Mouse (Mus musculus) T-helper 1 cell (primary cell): ENCODE data around the gene Nell2.

Source experiments
- in situ Hi-C: fragments of 300-600 bp; cut with MboI, MseI; formaldehyde crosslinking; loops from one replicate; pipeline ENCODE4 v1.15.1; 2025; ENCODE audit warnings: high pct_unique_total_duplicates

Gene Nell2

DNA sequence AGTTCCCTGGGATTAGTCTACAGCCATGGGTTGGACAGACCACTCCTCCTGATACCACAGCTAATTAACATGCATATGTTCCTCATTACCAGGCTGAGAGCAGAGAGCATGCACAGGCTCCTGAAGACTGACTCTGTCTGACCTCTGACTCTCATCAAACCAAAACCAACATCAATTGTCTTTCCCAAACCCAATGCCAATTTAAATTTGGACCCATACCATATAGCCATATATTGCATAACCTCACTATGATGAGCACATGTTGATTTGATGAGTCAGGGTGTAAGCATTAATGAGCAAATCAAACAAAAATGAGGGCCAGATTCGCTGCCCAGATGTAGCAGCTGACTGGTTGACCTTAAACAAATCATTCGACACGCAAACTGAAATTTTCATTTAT, 51.9 kb downstream of the Nell2 start:
- in situ Hi-C loops, result no loop called here

GRCm38 (mm10) chr15:95473976-95474375, 54.4 kb downstream of the Nell2 start:
- in situ Hi-C loops, result no loop called here

DNA sequence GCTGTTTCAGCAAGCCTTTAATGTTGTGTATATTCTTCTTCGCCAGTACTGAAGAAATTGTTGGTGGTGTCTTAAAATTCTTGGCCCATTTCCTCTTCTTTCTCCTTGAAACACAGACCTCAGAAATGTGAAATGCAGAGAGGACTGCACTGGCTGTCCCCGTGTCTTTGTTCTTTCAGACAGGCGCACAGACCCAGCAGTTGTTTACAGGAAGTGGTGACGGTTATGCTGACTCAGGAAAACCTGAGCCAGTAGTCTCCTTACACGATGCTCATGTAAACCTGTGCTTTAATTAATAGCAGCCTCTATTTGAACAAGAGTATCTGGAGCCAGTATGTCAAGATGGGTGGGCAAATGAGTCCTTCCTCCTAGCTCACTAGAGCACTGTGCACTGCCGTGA, 61.2 kb downstream of the Nell2 start:
- in situ Hi-C loops, result no loop called here

DNA sequence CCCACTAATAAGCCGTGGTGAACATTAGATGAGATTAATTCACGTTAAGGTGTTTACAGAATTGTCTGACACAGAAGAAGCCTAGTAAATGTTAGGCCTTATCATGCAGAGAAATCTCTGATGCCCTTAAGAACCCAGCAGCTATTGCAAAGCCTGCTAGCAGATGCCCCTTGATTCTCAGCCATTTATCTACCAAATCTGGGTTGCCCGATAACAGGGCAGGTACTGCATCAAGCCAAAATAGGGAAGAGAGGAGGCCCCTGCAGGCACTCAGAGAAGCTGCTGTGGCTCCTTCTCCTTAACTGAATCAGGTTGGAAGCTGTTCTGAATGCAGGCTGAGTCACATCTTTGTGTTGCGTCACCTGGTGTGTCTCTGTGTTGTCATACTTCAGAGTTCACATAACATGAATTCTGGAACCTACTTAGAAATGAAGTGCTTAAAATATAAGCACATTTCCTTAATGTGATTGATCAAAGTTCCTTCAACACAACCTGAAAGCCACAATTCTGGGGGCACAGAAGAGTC, 68.3 kb downstream of the Nell2 start:
- in situ Hi-C loops, result no loop called here

GRCm38 (mm10) chr15:95444586-95444985, 83.8 kb downstream of the Nell2 start:
- in situ Hi-C loops, result no loop called here

- in situ Hi-C loops, result no loop called here
Measured at GRCm38 (mm10) chr15:95437740-95438139, 90.6 kb downstream of the Nell2 start.

DNA sequence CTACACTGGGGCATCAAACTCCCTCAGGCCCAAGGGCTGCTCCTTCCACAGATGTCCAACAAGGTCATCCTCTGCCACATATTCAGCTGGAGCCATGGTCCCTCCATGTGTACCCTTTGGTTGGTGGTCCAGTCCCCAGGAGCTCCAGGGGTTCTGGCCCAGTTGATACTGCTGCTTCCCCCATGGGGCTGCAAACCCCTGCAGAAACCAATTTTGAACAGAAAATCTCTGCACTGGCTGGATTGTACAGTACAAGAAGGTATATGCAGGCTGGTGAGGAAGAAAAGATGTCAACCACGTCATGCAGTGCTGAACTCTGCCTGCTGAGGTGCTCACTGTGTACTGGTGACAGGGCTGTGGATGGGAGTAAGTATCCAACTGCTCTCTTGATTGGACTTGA, 92.1 kb downstream of the Nell2 start:
- in situ Hi-C loops, result no loop called here

DNA sequence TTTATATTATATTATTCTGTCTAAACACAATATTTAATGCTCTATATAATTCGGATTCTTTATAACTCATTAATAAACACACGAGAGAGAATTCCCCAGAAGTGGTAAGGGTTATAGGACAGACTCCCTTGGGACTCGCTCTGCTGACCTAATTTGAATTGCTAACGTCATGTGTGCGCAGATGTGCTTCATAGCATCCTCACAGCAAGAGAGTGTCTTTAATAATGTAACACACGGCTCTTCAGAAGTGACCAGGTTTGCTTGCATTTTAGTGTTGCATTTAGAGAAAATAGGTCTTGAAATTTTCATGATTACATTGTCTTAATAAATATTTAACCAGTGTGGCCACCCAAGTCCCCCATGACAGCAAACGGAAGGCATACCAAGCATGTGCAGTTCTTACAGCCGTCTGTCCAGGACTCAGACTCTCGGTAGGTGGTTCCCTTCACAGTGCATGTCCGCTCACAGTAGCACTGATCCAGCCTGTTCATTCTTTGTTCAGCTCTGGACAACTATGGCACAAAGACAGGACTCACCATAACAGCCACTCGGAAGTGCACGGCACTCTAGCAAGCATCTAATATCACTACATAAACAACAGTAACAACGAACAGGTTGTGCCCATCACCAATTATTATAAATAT, 97.1 kb downstream of the Nell2 start:
- in situ Hi-C loops, result no loop called here

GRCm38 (mm10) chr15:95430000-95430399, 98.4 kb downstream of the Nell2 start:
- in situ Hi-C loops, result no loop called here

DNA sequence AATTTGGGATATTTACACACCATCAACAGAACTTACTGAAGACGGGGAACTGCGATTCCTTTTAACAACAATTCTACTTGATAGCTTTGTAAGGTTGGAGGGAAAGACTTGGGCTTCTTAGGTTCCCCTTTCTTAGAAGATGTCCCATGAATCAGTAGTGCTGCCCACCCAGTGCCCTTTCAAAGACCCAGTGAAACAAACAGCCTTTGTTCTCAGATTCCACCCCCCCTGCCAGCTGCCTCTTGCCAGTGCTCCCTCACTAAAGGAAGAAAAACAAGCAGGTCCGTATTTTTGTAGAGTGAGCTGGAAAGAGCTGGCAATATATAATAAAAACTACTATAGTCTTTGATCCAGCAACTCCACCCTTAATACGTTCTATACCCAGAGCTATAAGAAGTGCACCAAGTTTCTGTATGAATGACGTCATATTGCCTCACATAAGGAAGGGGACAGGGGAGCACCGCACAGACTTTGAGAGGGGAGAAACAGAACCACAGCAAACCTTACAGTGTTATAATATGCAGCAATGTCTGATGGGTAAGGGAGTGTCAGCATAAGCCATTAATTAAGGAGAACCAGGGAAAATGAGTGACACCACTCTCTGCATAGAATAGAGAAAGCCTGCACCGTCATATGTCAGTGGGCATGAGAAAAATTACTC, 100.2 kb downstream of the Nell2 start:
- in situ Hi-C loops, result no loop called here

DNA sequence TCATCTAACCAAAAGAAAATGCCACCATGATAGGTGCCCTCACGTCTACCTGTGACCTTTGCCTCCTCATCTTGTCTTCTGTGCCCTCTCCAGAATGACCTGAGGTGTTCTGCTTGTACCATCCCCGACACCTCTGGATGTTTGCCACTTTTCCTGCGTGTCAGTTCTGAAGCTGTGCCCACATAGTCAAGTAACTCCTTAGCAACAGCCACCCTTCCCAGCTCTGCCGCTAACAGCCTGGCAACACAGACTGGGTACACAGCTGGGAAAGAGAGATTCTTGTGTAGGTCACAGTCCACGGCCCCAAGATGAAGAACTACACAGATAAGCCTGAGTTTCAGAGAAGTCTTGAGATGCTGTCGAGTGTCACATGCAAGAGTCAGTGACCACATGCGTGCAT, 103.3 kb downstream of the Nell2 start:
- in situ Hi-C loops, result no loop called here

DNA sequence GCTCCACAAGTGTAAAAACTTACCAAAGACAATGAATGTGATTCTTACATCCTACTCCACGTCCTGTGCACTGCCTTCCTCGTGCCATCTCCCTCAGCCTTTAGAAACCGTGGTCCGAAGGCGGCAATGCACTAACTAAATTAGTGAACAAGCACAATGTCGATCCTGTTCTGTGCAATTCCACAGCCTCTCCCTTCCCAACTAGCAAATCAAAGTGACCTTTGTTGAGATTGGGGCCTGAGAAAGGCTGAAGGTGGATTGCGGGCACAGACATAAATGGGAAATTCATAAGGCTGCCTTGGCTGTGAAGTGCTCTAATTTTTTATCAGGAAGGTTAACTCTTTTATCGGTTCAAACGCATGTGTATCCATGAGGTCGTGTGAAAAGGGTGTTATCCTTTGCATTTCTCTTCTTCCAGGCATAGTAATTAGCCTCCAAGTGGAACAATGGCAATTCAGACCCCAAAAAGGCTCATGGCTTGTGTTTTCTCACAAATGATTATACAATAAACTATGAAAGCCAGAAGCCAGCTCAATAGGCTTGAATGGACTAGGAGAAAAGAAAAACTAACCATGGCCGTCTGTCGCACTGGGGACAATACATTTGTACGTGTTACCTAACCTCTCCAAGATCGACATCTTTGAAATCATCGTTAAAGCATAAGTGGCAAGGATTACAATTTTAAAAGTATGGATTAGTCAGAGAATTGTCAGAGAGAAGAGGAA, 106.0 kb downstream of the Nell2 start:
- in situ Hi-C loops, result loop anchor here (25.0 kb wide), 1 partner anchor 985 kb away; no protein-coding TSS in a partner anchor

DNA sequence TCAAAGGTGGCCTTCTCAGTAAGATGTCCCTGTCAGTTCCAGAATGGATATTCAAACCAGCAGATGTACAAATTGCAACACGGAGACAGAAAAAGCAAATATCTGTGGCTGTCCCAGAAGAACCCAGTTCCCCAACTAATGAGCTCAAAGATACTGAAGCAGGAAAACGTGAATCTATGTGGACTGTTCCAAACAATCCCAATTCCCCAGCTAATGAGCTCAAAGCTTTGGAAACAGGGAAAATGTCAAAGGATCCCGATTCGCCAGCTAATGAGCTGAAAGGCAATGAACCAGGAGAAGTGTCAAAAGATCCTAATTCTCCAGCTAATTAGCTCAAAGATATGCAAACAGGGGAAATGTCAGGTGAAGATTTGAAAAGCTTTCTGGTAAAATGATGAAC, 109.7 kb downstream of the Nell2 start:
- in situ Hi-C loops, result loop anchor here (25.0 kb wide), 1 partner anchor 981 kb away; no protein-coding TSS in a partner anchor

DNA sequence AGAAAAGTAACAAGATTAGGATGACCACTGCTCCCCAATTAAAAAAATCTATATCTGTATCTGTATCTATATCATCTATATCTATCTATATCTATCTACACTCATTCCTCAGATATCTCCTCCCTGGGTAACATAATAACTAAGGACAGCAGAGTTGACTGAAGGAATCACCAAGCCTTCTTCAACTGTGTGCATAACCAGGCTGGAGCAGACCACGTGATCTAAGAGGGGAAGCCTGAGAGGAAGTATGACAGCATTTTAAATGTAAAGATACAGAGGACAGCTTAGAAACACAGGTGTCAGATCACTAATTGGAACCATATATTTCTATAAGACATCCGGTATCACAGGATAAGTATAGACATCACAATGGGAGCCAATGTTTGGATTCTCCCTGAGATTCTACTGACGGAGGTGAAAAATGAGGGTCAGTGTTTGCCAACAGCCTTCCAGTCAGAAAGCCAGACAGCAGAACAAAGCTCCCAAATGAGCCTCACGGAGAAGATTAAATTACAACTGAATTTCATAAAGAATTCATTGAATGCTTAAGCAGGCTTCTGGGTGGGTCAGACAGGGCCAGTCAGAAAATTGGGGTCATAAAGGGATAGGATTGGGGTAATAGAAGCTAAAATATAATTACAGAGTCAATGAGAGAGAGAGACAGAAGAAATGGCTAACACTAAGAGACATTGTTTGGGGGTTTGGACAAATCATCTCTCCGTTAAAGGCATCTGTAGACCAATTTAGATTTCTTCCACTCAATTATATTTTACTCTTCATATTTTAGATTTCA, 116.2 kb downstream of the Nell2 start:
- in situ Hi-C loops, result loop anchor here (25.0 kb wide), 1 partner anchor 975 kb away; no protein-coding TSS in a partner anchor

DNA sequence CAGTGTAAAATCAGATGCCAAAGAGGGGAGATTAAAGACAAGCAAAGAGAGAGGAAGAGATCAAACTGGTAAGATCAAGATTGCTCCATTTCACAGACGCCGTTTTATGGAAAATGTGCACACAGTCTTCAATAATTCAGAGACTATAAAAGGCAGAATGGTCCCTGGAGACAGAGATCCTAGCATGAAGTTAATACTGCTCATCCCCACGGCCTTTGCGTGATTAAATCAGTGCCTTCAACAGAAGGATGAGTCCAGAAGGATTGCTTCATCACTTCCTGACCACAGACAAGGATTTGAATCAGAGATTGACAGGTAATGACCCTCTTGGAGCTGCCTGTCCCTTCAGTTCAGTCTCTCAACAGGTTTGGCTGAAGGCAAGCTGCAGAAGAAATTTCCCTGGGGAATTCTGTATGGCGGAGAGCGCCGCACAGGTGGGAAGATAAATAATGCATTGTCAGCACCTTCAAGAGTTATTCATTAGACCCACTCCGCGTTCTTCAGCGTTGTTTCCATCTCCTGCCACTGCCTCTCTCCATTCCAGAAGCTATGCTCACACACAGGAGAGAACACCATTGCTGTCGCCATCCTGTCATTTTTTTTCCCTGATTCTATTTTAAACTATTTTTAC, 118.0 kb downstream of the Nell2 start:
- in situ Hi-C loops, result loop anchor here (25.0 kb wide), 1 partner anchor 973 kb away; no protein-coding TSS in a partner anchor

GRCm38 (mm10) chr15:95390347-95390746, 138.0 kb downstream of the Nell2 start:
- in situ Hi-C loops, result no loop called here

GRCm38 (mm10) chr15:95388950-95389349, 139.4 kb downstream of the Nell2 start:
- in situ Hi-C loops, result no loop called here

GRCm38 (mm10) chr15:95380859-95381258, 147.5 kb downstream of the Nell2 start:
- in situ Hi-C loops, result no loop called here

DNA sequence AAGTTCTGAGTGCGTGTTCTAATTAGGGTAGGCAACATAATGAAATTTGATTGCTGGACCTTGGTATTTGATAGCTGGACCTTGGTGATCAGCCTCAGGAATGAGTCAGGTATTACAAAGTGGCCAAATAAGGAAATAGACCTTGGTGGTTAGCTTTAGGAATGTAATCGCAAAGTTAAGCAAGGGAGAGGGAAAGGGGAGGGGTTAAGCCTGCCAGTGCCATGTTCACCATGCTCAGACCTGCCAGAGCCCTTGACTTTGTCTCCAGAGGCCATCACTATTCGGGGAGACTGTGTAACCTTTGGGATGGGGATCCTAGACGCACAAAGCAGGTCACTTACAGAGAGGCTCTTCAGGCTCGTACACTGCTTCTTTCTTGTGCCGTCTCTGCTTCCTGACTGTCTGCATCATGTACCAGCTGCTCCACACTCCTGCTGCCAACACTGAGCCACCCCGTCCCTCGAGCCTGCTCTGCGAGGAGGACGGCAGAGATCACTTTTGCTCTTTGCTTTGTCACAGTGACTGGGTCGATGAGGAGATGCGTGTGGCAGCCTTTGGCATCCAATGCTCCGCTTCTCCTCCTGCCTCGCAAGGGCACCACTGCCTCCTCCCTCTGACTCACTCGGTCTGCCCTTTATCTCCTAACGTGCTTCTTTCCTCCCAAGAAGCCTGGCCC, 157.5 kb downstream of the Nell2 start:
- in situ Hi-C loops, result no loop called here

DNA sequence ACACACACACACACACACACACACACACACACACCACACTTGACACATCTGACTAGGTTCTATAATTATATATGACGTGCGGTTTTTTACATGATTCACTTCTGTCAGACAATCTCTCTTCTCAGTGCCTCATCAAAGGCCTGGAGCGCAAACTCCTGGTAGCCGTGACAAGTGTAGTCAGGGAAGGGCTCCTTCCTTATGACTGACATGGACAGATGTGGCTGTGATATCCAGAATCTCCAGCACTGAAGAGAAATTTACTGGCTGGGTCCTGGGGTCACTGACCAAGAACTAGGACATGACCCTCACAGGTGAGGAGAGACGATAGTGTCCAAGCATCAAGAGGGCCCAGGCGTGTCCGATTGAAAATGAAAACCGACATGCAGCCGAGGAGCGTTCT, 160.2 kb downstream of the Nell2 start:
- in situ Hi-C loops, result no loop called here

- in situ Hi-C loops, result no loop called here
Measured at GRCm38 (mm10) chr15:95366506-95366905, 161.9 kb downstream of the Nell2 start.
